Mouse (Mus musculus): ENCODE measurements at regions not wholly inside any gene's neighbourhood (a gene's known extent, or its start where the extent isn't known, plus 50 kb on each side); places are given as distances from the start of the nearest gene placed in this dataset.
A peak's percentile ranks its signal among the peaks of the same experiment; 100 is the strongest.
"Not testable (repeated sequence)": the region's sequence is repeated elsewhere in the genome, so short reads cannot be mapped to it uniquely, and the experiment has no call there.

- no peak for ATAC-seq (replicated peaks; ENCODE audit: poor library complexity, severe bottlenecking)
Measured at GRCm38 (mm10) chr1:189156906-189157305, 149.3 kb upstream of the Kctd3 start.

- ATAC-seq (replicated peaks; ENCODE audit: poor library complexity, severe bottlenecking) = no peak
Measured at GRCm38 (mm10) chr1:189154376-189154775, 146.7 kb upstream of the Kctd3 start.

- ATAC-seq (replicated peaks; ENCODE audit: poor library complexity, severe bottlenecking) = no peak
Measured at GRCm38 (mm10) chr1:189153150-189153549, 145.5 kb upstream of the Kctd3 start.

- ATAC-seq (replicated peaks; ENCODE audit: poor library complexity, severe bottlenecking) = no peak
Measured at GRCm38 (mm10) chr1:189142982-189143451, 135.4 kb upstream of the Kctd3 start.

- ATAC-seq (replicated peaks; ENCODE audit: poor library complexity, severe bottlenecking) = no peak
Measured at GRCm38 (mm10) chr1:189142551-189142950, 134.9 kb upstream of the Kctd3 start.

- ATAC-seq (replicated peaks; ENCODE audit: poor library complexity, severe bottlenecking) = no peak
Measured at GRCm38 (mm10) chr1:189141694-189142093, 134.1 kb upstream of the Kctd3 start.

- ATAC-seq (replicated peaks; ENCODE audit: poor library complexity, severe bottlenecking) = no peak
Measured at GRCm38 (mm10) chr1:189136731-189137385, 129.2 kb upstream of the Kctd3 start.

- no peak for ATAC-seq (replicated peaks; ENCODE audit: poor library complexity, severe bottlenecking)
Measured at GRCm38 (mm10) chr1:189135826-189136225, 128.2 kb upstream of the Kctd3 start.

- no peak for ATAC-seq (replicated peaks; ENCODE audit: poor library complexity, severe bottlenecking)
Measured at GRCm38 (mm10) chr1:189128706-189129105, 121.1 kb upstream of the Kctd3 start.

- not testable (repeated sequence) for ATAC-seq (replicated peaks; ENCODE audit: poor library complexity, severe bottlenecking)
Measured at GRCm38 (mm10) chr1:189128246-189128645, 120.6 kb upstream of the Kctd3 start.

GRCm38 (mm10) chr1:189127367-189127766 is 119.7 kb upstream of the Kctd3 start:
- no peak for ATAC-seq (replicated peaks; ENCODE audit: poor library complexity, severe bottlenecking)

GRCm38 (mm10) chr1:189119941-189120735 is 112.5 kb upstream of the Kctd3 start:
- ATAC-seq (replicated peaks; ENCODE audit: poor library complexity, severe bottlenecking) = no peak

GRCm38 (mm10) chr1:189119005-189119404 is 111.4 kb upstream of the Kctd3 start:
- ATAC-seq (replicated peaks; ENCODE audit: poor library complexity, severe bottlenecking) = peak; percentile 80

GRCm38 (mm10) chr1:189118582-189118981 is 110.9 kb upstream of the Kctd3 start:
- ATAC-seq (replicated peaks; ENCODE audit: poor library complexity, severe bottlenecking) = no peak

- no peak for ATAC-seq (replicated peaks; ENCODE audit: poor library complexity, severe bottlenecking)
Measured at GRCm38 (mm10) chr1:189115914-189116313, 108.3 kb upstream of the Kctd3 start.

GRCm38 (mm10) chr1:189115279-189115678 is 107.6 kb upstream of the Kctd3 start:
- no peak for ATAC-seq (replicated peaks; ENCODE audit: poor library complexity, severe bottlenecking)

GRCm38 (mm10) chr1:189108260-189109035 is 100.8 kb upstream of the Kctd3 start:
- no peak for ATAC-seq (replicated peaks; ENCODE audit: poor library complexity, severe bottlenecking)

- ATAC-seq (replicated peaks; ENCODE audit: poor library complexity, severe bottlenecking) = no peak
Measured at GRCm38 (mm10) chr1:189107841-189108240, 100.2 kb upstream of the Kctd3 start.

GRCm38 (mm10) chr1:189107156-189107555 is 99.5 kb upstream of the Kctd3 start:
- no peak for ATAC-seq (replicated peaks; ENCODE audit: poor library complexity, severe bottlenecking)

- ATAC-seq (replicated peaks; ENCODE audit: poor library complexity, severe bottlenecking) = no peak
Measured at GRCm38 (mm10) chr1:189105276-189105675, 97.6 kb upstream of the Kctd3 start.

- ATAC-seq (replicated peaks; ENCODE audit: poor library complexity, severe bottlenecking) = no peak
Measured at GRCm38 (mm10) chr1:189102781-189103180, 95.1 kb upstream of the Kctd3 start.

Measured in granulocyte monocyte progenitor cell, adult 5-6 weeks (primary cell).